12 mouse cellular contexts compared by ENCODE assay signal in genomic region chr8:7439869-7440268, GRCm38 (mm10).
DNase-seq lines count a peak whose midpoint lies in the region; ATAC-seq and TF ChIP-seq lines count a peak whose summit lies in the region.
"Had no signal": no experiment of that assay in that cellular context is flagged by ENCODE, and none has a peak within 500 bp of the region (broad histone marks: within the 10 kb centered on the region; RNA-seq: fewer than 3 reads in every experiment).

No protein-coding gene starts in this region.

- no peak overlapping the region for H3K27ac ChIP-seq in heart, embryonic 13.5 days (replicated peaks)
- no peak overlapping the region for H3K27ac ChIP-seq in midbrain, embryonic 11.5 days (ENCODE audit: low read depth, low read length)
- no peak overlapping the region for H3K27ac ChIP-seq in midbrain, embryonic 10.5 days (replicated peaks)
- no peak overlapping the region for H3K27ac ChIP-seq in hindbrain, embryonic 15.5 days (replicated peaks)
- H3K27ac ChIP-seq in neural tube, embryonic 13.5 days (replicated peaks) = no peak overlapping the region
- H3K27ac ChIP-seq in liver, postnatal 0 days (ENCODE audit: low read depth) = no peak overlapping the region

- 51% methylated on average over 3 of the region's 3 CpGs for WGBS in heart, embryonic 13.5 days
- WGBS in midbrain, embryonic 11.5 days = 27% methylated on average over 3 of the region's 3 CpGs
- 50% methylated on average over 3 of the region's 3 CpGs for WGBS in midbrain, embryonic 10.5 days
- WGBS in hindbrain, embryonic 15.5 days = 15% methylated on average over 3 of the region's 3 CpGs
- 24% methylated on average over 3 of the region's 3 CpGs for WGBS in neural tube, embryonic 13.5 days
- 56% methylated on average over 3 of the region's 3 CpGs for WGBS in liver, postnatal 0 days (ENCODE audit: insufficient replicate concordance)

- no peaks in the 10 kb centered on the region for H3K27me3 ChIP-seq in heart, embryonic 13.5 days (replicated peaks)
- H3K27me3 ChIP-seq in midbrain, embryonic 11.5 days (ENCODE audit: control insufficient read depth, insufficient read depth, low read length) = no peaks in the 10 kb centered on the region
- H3K27me3 ChIP-seq in midbrain, embryonic 10.5 days (ENCODE audit: low read depth, poor library complexity, severe bottlenecking) = no peaks in the 10 kb centered on the region
- no peaks in the 10 kb centered on the region for H3K27me3 ChIP-seq in hindbrain, embryonic 15.5 days
- no peaks in the 10 kb centered on the region for H3K27me3 ChIP-seq in neural tube, embryonic 13.5 days
- H3K27me3 ChIP-seq in liver, postnatal 0 days (ENCODE audit: insufficient read depth, low read length) = no peaks in the 10 kb centered on the region

- no peak for TF ChIP-seq EP300 in liver, postnatal 0 days (IDR thresholded peaks at IDR 0.05; ENCODE audit: low read depth)

- ATAC-seq in heart, embryonic 13.5 days (ENCODE audit: extremely low read depth, insufficient number of reproducible peaks, low FRiP score, low TSS enrichment) = no peak
- ATAC-seq in midbrain, embryonic 11.5 days (ENCODE audit: low FRiP score) = peak; percentile 63
- ATAC-seq in hindbrain, embryonic 15.5 days (ENCODE audit: low FRiP score, low read depth) = no peak
- ATAC-seq in neural tube, embryonic 13.5 days (ENCODE audit: low read depth) = peak; percentile 23; the same call in 1 of the 2 replicates
- no peak for ATAC-seq in liver, postnatal 0 days

- intact Hi-C loops in heart, postnatal 36 days (cut with DNase I) = no loop called here

- DNase-seq in heart, postnatal 36 days = no peak
- no peak for DNase-seq in midbrain, embryonic 11.5 days (ENCODE audit: low spot score, missing footprints)
- DNase-seq in midbrain, embryonic 10.5 days (ENCODE audit: low spot score) = no peak
- no peak for DNase-seq in heart, adult 8-10 months (ENCODE audit: low spot score)
- no peak for DNase-seq in liver, postnatal 0 days
- DNase-seq: adrenal gland, postnatal 25 days; gastrocnemius, postnatal 25 days; kidney, adult 9 months; thymus, postnatal 25 days had no signal

- no peaks in the 10 kb centered on the region for H3K36me3 ChIP-seq in heart, embryonic 13.5 days
- H3K36me3 ChIP-seq in midbrain, embryonic 11.5 days (ENCODE audit: control insufficient read depth, insufficient read depth, low read length) = no peaks in the 10 kb centered on the region
- no peaks in the 10 kb centered on the region for H3K36me3 ChIP-seq in midbrain, embryonic 10.5 days
- no peaks in the 10 kb centered on the region for H3K36me3 ChIP-seq in hindbrain, embryonic 15.5 days
- no peaks in the 10 kb centered on the region for H3K36me3 ChIP-seq in neural tube, embryonic 13.5 days
- H3K36me3 ChIP-seq in liver, postnatal 0 days (replicated peaks; ENCODE audit: insufficient read depth, low read length) = no peaks in the 10 kb centered on the region

- no peaks in the 10 kb centered on the region for H3K9me3 ChIP-seq in heart, embryonic 13.5 days
- no peaks in the 10 kb centered on the region for H3K9me3 ChIP-seq in midbrain, embryonic 11.5 days (ENCODE audit: control insufficient read depth, low read length)
- no peaks in the 10 kb centered on the region for H3K9me3 ChIP-seq in midbrain, embryonic 10.5 days (replicated peaks)
- H3K9me3 ChIP-seq in hindbrain, embryonic 15.5 days = no peaks in the 10 kb centered on the region
- H3K9me3 ChIP-seq in neural tube, embryonic 13.5 days = no peaks in the 10 kb centered on the region
- H3K9me3 ChIP-seq in liver, postnatal 0 days (ENCODE audit: low read length) = no peaks in the 10 kb centered on the region

- H3K4me3 ChIP-seq in heart, embryonic 13.5 days = no peak overlapping the region
- no peak overlapping the region for H3K4me3 ChIP-seq in midbrain, embryonic 11.5 days (ENCODE audit: low read depth, low read length)
- H3K4me3 ChIP-seq in midbrain, embryonic 10.5 days = no peak overlapping the region
- H3K4me3 ChIP-seq in hindbrain, embryonic 15.5 days = no peak overlapping the region
- no peak overlapping the region for H3K4me3 ChIP-seq in neural tube, embryonic 13.5 days
- H3K4me3 ChIP-seq in liver, postnatal 0 days (ENCODE audit: low read depth, low read length) = no peak overlapping the region

- no peak overlapping the region for H3K9ac ChIP-seq in heart, embryonic 13.5 days
- no peak overlapping the region for H3K9ac ChIP-seq in midbrain, embryonic 11.5 days (ENCODE audit: low read length)
- no peak overlapping the region for H3K9ac ChIP-seq in hindbrain, embryonic 15.5 days
- no peak overlapping the region for H3K9ac ChIP-seq in neural tube, embryonic 13.5 days
- no peak overlapping the region for H3K9ac ChIP-seq in liver, postnatal 0 days (replicated peaks)

- H3K4me1 ChIP-seq in heart, embryonic 13.5 days = peaks cover 8% of the 10 kb centered on the region; the same call in 1 of the 2 replicates
- peaks cover 7% of the 10 kb centered on the region for H3K4me1 ChIP-seq in midbrain, embryonic 11.5 days (ENCODE audit: control insufficient read depth, insufficient read depth, low read length)
- H3K4me1 ChIP-seq in midbrain, embryonic 10.5 days = peaks cover 10% of the 10 kb centered on the region
- H3K4me1 ChIP-seq in hindbrain, embryonic 15.5 days (replicated peaks) = peaks cover 12% of the 10 kb centered on the region; the same call in 1 of the 2 replicates
- H3K4me1 ChIP-seq in neural tube, embryonic 13.5 days (replicated peaks) = peaks cover 11% of the 10 kb centered on the region
- H3K4me1 ChIP-seq in liver, postnatal 0 days (ENCODE audit: insufficient read depth) = no peaks in the 10 kb centered on the region

- TF ChIP-seq CTCF in liver, postnatal 0 days (IDR thresholded peaks at IDR 0.05; ENCODE audit: low read depth) = no peak

- peak overlapping the region; percentile 47 for H3K4me2 ChIP-seq in heart, embryonic 13.5 days
- no peak overlapping the region for H3K4me2 ChIP-seq in midbrain, embryonic 11.5 days
- peak overlapping the region; percentile 34 for H3K4me2 ChIP-seq in hindbrain, embryonic 15.5 days
- peak overlapping the region; percentile 30 for H3K4me2 ChIP-seq in neural tube, embryonic 13.5 days
- H3K4me2 ChIP-seq in liver, postnatal 0 days (ENCODE audit: low read depth, low read length) = no peak overlapping the region

Comparison
In these comparisons a context has a peak if more than half of its experiments do, and no peak if none do; other contexts are left out.
1. ATAC-seq: peak in midbrain, embryonic 11.5 days (single experiment) and neural tube, embryonic 13.5 days (single experiment); none in heart, embryonic 13.5 days (single experiment), hindbrain, embryonic 15.5 days (single experiment) and liver, postnatal 0 days (single experiment).
2. H3K4me2 ChIP-seq: peak in heart, embryonic 13.5 days (single experiment), hindbrain, embryonic 15.5 days (single experiment) and neural tube, embryonic 13.5 days (single experiment); none in midbrain, embryonic 11.5 days (single experiment) and liver, postnatal 0 days (single experiment).